Mouse (Mus musculus): ENCODE results near the gene Gpr3. TPM values are rescaled to one million over a fixed set of nuclear protein-coding genes. Genes with fewer than 3 reads are reported as not detected.
A peak's percentile ranks its signal among the peaks of the same experiment; 100 is the strongest.

Gene Gpr3
- total RNA-seq, 1 experiment from 2014 or later = 0.50 TPM

DNA sequence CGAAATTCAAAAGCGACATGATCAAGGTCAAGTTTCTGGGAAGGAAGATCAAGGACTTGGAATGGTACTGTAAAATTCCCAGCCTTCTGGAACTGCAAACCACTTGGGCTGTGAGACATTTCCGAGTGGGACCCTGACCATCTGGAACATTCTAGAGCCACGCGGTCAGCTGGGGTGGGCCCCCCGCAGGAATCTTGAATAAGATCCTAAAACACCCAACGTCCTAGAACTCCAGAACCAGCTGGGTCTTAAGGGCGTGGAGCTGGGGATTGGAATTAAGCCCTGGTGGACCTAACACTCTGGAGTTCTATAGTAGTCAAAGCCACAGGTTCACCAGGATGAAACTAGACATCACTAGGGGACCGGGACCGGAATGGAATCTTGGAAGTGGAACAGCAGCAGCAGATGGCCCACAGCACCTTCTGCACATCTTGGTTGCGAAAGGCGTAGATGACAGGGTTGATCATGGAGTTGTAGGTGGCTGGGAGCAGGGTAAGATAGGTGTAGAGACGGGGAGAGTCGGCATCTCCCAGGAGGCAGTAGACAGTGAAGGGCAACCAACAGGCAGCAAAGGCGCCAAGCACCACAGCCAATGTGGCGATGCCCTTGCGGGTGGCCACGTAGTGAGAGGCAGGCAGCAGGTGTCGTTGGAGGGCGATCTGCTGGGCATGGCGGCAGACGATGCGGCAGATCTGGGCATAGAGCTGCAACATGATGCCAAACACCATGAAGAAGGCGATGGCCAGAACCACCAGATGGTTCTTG, 2.1 kb downstream of the Gpr3 start:
- no peak for ATAC-seq (replicated peaks in 1 of 2; ENCODE audit: insufficient read depth in 1 of 2, low FRiP score in 2 of 2, low TSS enrichment in 1 of 2, low read depth in 1 of 2, poor library complexity in 2 of 2, severe bottlenecking in 2 of 2)

- ATAC-seq (replicated peaks in 1 of 2; ENCODE audit: insufficient read depth in 1 of 2, low FRiP score in 2 of 2, low TSS enrichment in 1 of 2, low read depth in 1 of 2, poor library complexity in 2 of 2, severe bottlenecking in 2 of 2) = peak; percentile 55 to 63
Measured at GRCm38 (mm10) chr4:133209366-133209765, 3.0 kb downstream of the Gpr3 start.

GRCm38 (mm10) chr4:133204379-133204778, 8.0 kb downstream of the Gpr3 start:
- no peak for ATAC-seq (replicated peaks in 1 of 2; ENCODE audit: insufficient read depth in 1 of 2, low FRiP score in 2 of 2, low TSS enrichment in 1 of 2, low read depth in 1 of 2, poor library complexity in 2 of 2, severe bottlenecking in 2 of 2)

- no peak for ATAC-seq (replicated peaks in 1 of 2; ENCODE audit: insufficient read depth in 1 of 2, low FRiP score in 2 of 2, low TSS enrichment in 1 of 2, low read depth in 1 of 2, poor library complexity in 2 of 2, severe bottlenecking in 2 of 2)
Measured at GRCm38 (mm10) chr4:133203591-133203990, 8.7 kb downstream of the Gpr3 start.

DNA sequence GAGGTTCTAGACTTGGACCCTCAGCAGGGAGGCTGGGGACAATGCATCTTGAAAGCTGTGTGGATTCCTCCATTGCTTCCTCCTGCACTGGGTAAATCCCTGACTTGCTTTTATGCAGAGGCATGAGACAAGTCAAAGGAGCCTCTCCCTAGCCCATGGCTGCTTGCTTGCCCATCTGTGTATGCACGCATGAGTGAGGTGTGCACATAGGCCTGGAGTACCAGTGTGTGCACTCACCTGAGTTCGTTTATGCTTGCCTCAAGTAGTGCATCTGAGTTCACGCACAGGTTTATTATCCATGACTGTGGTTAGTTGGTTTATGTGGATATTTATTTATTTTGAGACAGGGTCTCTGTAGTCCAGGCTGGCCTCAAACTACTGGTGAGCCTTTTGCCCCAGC, 10.1 kb downstream of the Gpr3 start:
- no peak for ATAC-seq (replicated peaks in 1 of 2; ENCODE audit: insufficient read depth in 1 of 2, low FRiP score in 2 of 2, low TSS enrichment in 1 of 2, low read depth in 1 of 2, poor library complexity in 2 of 2, severe bottlenecking in 2 of 2)

GRCm38 (mm10) chr4:133201006-133201771, 11.1 kb downstream of the Gpr3 start:
- peak; percentile 54 to 63; a peak in 3 of 4 replicates for ATAC-seq (replicated peaks in 1 of 2; ENCODE audit: insufficient read depth in 1 of 2, low FRiP score in 2 of 2, low TSS enrichment in 1 of 2, low read depth in 1 of 2, poor library complexity in 2 of 2, severe bottlenecking in 2 of 2)

- no peak for ATAC-seq (replicated peaks in 1 of 2; ENCODE audit: insufficient read depth in 1 of 2, low FRiP score in 2 of 2, low TSS enrichment in 1 of 2, low read depth in 1 of 2, poor library complexity in 2 of 2, severe bottlenecking in 2 of 2)
Measured at GRCm38 (mm10) chr4:133200343-133200742, 12.0 kb downstream of the Gpr3 start.

DNA sequence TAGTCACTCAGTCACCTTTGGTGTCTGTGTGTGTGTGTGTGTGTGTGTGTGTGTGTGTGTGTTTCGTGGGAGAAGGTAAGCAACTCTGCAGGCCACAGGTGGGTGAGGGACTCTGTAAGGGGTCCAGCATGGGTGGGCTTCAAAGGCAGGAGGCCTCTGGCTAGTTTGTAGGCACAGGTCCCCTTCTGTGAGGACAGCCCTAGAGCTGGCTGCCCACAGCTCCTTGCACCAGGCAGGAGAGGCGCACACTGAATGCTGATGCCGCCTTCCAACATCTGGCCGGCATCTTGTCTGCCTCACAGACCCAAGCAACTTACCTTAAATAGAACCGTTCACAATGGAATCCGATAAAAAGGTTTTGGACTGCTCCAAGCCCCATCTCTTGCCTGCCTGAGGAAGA, 12.6 kb downstream of the Gpr3 start:
- ATAC-seq (replicated peaks in 1 of 2; ENCODE audit: insufficient read depth in 1 of 2, low FRiP score in 2 of 2, low TSS enrichment in 1 of 2, low read depth in 1 of 2, poor library complexity in 2 of 2, severe bottlenecking in 2 of 2) = no peak

DNA sequence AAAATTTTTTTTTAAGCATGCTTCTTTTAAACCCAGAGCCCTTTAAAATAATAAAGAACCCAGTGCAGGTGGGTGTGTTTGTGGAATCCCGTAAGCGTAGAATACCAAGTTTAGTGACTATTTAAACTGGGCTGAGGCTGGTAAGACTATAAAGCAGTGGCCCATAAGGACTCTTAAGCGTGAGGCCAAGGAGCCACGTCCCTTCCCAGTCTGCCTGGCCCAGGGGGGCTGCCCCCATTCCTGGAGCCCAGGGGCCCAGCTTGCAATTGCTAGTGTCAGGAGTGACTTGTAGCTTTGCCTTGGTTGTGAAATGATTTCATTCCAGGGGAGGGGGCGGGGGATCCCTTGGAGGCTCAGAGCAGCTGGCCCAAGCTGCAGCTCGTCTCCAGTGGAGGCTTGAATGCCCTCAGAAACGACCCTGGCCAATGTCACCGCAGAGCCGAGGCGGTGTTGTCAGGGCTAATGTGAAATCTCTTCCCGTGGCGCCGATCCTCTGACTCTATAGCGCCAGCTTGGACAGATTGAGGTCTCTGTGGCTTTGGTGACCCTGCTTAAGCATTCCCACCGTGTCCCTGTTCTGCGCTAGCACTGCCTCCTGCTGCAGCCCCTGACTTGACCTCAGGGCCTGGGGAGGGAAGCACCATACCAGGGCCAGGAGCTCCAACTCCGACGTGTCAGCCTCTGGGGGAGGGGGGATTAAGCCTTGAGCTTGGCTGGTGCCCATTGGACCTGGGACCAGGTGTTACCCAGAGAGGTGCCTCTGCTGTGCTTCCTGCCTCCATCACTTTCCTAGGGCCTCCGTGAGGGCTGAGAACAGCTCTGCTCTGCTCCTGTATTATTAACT, 13.8 kb downstream of the Gpr3 start:
- ATAC-seq (replicated peaks in 1 of 2; ENCODE audit: insufficient read depth in 1 of 2, low FRiP score in 2 of 2, low TSS enrichment in 1 of 2, low read depth in 1 of 2, poor library complexity in 2 of 2, severe bottlenecking in 2 of 2) = no peak

GRCm38 (mm10) chr4:133197801-133198286, 14.5 kb downstream of the Gpr3 start:
- ATAC-seq (replicated peaks in 1 of 2; ENCODE audit: insufficient read depth in 1 of 2, low FRiP score in 2 of 2, low TSS enrichment in 1 of 2, low read depth in 1 of 2, poor library complexity in 2 of 2, severe bottlenecking in 2 of 2) = no peak

- no peak for ATAC-seq (replicated peaks in 1 of 2; ENCODE audit: insufficient read depth in 1 of 2, low FRiP score in 2 of 2, low TSS enrichment in 1 of 2, low read depth in 1 of 2, poor library complexity in 2 of 2, severe bottlenecking in 2 of 2)
Measured at GRCm38 (mm10) chr4:133197355-133197754, 15.0 kb downstream of the Gpr3 start.

DNA sequence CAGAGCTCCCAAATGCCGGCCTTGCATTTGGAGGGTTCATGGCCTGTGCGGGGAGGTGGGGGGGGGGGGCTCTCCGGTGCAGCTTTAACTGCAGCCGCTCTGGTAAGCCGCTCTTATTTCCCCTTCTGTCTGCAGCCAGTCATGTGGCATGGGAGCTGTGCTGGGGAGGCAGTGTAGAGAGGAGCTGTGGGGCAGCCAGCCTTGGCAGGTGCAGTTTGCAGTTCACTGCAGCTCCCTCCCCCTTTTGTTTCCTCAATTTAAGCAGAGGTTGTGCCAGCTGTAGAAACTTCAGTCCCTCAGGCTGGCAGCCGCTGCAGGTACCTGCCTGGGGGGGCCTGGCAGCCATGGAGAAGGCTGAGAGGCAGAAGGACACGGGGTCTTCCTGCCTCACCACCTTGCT, 15.5 kb downstream of the Gpr3 start:
- peak; percentile 21 to 47; a peak in 1 of 4 replicates for ATAC-seq (replicated peaks in 1 of 2; ENCODE audit: insufficient read depth in 1 of 2, low FRiP score in 2 of 2, low TSS enrichment in 1 of 2, low read depth in 1 of 2, poor library complexity in 2 of 2, severe bottlenecking in 2 of 2)

DNA sequence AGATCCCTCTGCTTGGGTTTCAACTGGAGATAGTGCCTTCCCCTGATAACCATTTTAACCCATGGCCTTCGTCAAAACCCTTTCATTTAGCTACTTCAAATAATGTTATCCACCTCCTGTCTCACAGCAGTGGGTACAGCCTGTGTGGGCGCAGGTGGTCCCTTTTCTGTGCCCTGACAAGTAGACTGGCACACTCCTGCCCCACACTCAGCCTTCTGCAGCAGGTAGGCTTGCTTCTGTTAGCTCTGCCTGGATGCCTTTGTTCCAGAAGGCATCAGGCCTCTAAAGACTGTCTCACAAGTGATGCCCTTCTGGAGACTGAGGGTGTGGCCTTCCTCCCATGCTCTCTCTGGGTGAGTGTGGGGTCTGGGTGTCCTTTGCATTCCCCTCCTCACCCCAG, 16.2 kb downstream of the Gpr3 start:
- no peak for ATAC-seq (replicated peaks in 1 of 2; ENCODE audit: insufficient read depth in 1 of 2, low FRiP score in 2 of 2, low TSS enrichment in 1 of 2, low read depth in 1 of 2, poor library complexity in 2 of 2, severe bottlenecking in 2 of 2)

DNA sequence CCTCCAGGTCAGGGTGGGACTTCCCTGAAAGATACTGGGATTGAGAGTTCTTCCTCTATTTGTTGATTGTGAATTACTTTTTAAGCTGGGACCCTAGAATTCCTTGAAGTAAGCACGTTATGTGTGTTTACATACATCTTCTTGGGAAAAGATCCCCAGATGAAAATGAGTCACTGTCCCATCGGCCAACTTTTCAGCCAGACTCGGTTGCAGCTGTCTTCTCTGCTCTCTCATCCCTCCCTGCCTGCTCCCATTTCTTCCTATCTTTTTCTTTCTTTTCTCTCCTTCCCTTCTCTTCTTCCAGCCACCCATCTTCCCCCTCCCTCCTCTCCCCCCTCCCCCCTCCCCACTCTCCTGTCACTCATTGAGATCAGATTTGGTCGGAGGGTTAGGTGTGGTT, 17.3 kb downstream of the Gpr3 start:
- ATAC-seq (replicated peaks in 1 of 2; ENCODE audit: insufficient read depth in 1 of 2, low FRiP score in 2 of 2, low TSS enrichment in 1 of 2, low read depth in 1 of 2, poor library complexity in 2 of 2, severe bottlenecking in 2 of 2) = no peak

- ATAC-seq (replicated peaks in 1 of 2; ENCODE audit: insufficient read depth in 1 of 2, low FRiP score in 2 of 2, low TSS enrichment in 1 of 2, low read depth in 1 of 2, poor library complexity in 2 of 2, severe bottlenecking in 2 of 2) = no peak
Measured at GRCm38 (mm10) chr4:133194482-133194881, 17.9 kb downstream of the Gpr3 start.

DNA sequence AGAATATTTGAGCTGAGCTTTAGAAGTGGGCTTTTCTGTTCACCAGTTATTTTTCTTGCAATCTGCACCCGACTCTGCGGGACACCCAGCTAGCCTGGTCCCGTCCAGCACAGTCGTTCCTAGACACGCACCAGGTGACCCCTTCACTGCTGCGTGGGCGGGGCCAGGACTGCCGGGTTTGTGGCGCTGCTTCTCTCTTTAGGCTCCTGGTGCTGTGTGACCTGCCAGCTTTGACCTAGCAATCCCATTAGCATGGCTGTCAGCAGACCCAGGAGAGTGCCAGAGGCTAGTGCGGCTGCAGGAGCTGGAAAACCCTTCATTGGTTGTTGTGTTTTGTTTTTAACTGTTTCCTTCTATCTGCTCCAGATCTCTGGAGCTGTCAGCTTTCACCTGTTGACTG, 22.9 kb downstream of the Gpr3 start:
- ATAC-seq (replicated peaks in 1 of 2; ENCODE audit: insufficient read depth in 1 of 2, low FRiP score in 2 of 2, low TSS enrichment in 1 of 2, low read depth in 1 of 2, poor library complexity in 2 of 2, severe bottlenecking in 2 of 2) = no peak

DNA sequence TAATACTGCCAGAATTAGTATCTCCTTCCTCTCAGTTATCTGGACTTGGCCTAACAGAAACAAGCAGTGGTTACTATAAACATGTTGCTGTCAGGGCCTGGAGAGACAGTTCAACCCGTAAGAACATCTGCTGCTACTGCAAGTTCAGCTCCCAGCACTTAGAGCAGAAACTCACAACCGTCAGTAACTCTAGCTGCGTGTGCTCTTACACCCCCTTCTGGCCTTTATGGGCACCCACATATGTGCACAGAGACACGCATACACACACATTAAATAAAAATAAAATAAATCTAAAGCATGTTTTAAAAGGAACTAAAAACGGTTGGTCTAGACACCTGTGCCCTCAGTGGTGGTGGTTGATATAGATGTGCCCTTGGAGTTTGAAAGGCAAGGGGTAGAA, 25.5 kb downstream of the Gpr3 start:
- no peak for ATAC-seq (replicated peaks in 1 of 2; ENCODE audit: insufficient read depth in 1 of 2, low FRiP score in 2 of 2, low TSS enrichment in 1 of 2, low read depth in 1 of 2, poor library complexity in 2 of 2, severe bottlenecking in 2 of 2)

- ATAC-seq (replicated peaks in 1 of 2; ENCODE audit: insufficient read depth in 1 of 2, low FRiP score in 2 of 2, low TSS enrichment in 1 of 2, low read depth in 1 of 2, poor library complexity in 2 of 2, severe bottlenecking in 2 of 2) = no peak
Measured at GRCm38 (mm10) chr4:133185893-133186292, 26.4 kb downstream of the Gpr3 start.

Data from hematopoietic stem cell, adult 5-6 weeks (primary cell).